Mouse (Mus musculus): ENCODE results near the gene Zfpm1. TPM values are rescaled to one million over a fixed set of nuclear protein-coding genes. Genes with fewer than 3 reads are reported as not detected.

Zfpm1 gene
- total RNA-seq (2023): 57.8 TPM

DNA sequence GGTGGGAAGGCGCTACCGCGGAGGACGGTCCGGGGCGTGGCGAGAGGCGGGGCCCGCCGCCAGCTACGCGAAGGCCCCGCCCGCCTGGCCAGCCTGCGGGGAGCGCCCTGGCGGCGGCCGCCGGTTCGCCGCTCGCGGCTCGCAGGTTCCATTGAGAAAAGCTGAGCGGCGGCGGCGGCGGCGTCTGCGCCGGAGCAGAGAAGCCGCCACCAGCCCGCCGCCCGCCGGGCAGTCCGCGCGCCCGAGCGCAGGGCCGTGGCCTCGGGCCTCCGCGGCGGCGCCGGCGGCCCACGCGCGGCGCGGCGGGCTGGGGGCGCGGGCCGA is at the start of gene Zfpm1:
Gene Zfpm1, plus strand, starts transcription at position 107 of the 324 bp plus-strand sequence.

DNA sequence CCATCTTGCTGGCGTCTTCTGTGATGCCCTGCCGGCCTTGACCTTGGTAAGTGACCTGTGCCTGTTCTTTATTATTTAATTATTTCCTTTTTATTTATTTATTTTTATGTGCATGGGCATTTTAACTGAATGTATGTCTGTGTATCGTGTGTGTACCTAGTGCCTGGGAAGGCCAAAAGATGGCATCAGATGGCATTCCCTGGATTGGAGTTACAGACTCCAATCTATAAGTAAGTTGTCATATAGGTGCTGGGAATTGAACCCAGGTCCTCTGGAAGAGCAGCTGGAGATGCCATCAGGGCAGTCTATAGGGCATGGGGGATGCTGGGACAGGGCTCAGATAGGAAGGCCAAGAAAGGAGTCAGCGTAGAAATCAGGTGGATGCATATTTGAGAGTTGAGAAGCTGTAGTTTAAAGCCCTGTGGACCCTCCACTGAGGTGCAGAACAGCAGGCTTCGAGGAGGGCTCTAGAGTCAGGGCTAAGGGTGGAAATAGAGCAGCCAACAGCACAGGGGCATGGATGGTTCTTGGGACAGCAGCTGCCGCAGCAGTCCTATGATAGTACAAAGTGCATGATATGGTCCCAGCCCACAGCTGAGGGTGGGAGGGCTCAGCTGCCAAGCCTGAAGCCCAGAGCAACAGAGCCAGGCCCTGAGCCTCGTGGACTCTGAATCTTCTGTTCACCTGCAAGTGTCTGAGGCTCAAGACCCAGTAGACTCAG is 78.9 kb downstream of the Zfpm1 start, which contains the start of gene Trhr2:
Gene Trhr2, minus strand, starts transcription at position 51 of the 721 bp plus-strand sequence.

DNA sequence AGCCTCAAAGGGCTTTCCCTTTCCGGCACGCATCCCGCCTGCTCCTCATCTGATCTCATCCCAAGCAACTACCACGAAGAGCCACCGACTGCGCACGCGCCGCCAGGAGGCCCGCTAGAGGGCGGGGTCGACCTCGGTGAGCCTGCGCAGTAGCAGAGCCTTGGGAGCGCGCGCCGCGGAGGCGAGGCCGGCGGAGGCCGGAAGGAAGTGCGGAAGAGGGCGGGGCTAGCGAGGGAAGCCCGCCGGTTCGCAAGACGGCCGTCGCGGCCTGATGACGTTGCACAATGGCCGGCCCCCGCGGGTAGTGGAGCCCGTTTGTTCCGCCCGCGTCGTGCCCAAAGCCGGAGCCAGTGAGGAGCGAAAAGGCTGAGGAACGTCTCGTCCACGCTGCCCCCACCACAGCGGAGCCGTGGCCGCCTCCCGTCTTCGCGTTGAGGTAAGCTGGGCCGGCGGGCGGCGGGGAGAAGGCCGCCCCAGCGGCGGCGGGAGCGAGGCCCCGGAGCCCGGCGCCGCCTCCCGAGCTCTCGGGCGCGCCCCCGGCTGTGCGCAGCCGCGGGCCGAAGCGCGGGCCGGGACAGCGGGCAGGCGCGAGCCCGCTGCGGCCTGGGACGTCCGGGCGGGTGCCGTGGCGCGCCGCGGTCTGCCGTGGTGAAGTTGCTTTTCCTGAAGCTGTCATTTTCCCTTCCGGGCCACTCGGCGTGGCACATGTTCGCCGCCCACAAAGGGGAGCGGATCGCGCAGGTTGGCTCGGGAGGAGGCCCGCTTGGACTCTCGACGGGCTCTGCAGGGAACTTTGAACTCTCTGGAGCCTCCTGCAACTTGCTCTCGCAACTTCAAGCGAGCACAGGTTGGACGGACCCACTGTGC is 94.7 kb downstream of the Zfpm1 start, which contains the start of gene Zc3h18:
Gene Zc3h18, plus strand, starts transcription at position 245 of the 867 bp plus-strand sequence.

Other genes starting within 250 kb of the Zfpm1 start
- not detected for gene Trhr2, start 78.6 kb downstream of the Zfpm1 start, total RNA-seq (2023)
- 112 TPM for gene Zc3h18, start 94.5 kb downstream of the Zfpm1 start, total RNA-seq (2023)
- not detected for gene Il17c, start 139.9 kb downstream of the Zfpm1 start, total RNA-seq (2023)
- 138 TPM for gene Cyba, start 150.8 kb downstream of the Zfpm1 start, total RNA-seq (2023)
- 10.3 TPM for gene Mvd, start 161.3 kb downstream of the Zfpm1 start, total RNA-seq (2023)
- 1.4 TPM for gene Snai3, start 178.6 kb downstream of the Zfpm1 start, total RNA-seq (2023)
- gene Rnf166, start 193.9 kb downstream of the Zfpm1 start, total RNA-seq (2023): 65.4 TPM
- gene Ctu2, start 194.0 kb downstream of the Zfpm1 start, total RNA-seq (2023): 51.1 TPM